Mouse (Mus musculus): Measurements from ENCODE around the gene Slc12a5. TPM values are rescaled to one million over a fixed set of nuclear protein-coding genes. Genes with fewer than 3 reads are reported as not detected.

Slc12a5 gene
- polyA plus RNA-seq, 1 experiment from 2014 or later: 0.12 TPM

GRCm38 (mm10) chr2:164961506-164962182 lies 1.0 kb downstream of the Slc12a5 start:
- Histone ChIP-seq H3K9ac (ENCODE audit: low read length) (no peak overlapping the region), H3K27me3 (ENCODE audit: control insufficient read depth, insufficient read depth, low read length) (no peaks in the 10 kb centered on the region), H3K27ac (replicated peaks) (no peak overlapping the region), H3K4me3 (ENCODE audit: low read depth, low read length) (no peak overlapping the region), H3K9me3 (ENCODE audit: control insufficient read depth, low read length) (no peaks in the 10 kb centered on the region), H3K36me3 (ENCODE audit: control insufficient read depth, insufficient read depth, low read length) (no peaks in the 10 kb centered on the region), H3K4me2 (replicated peaks; ENCODE audit: low read depth) (peak overlapping the region; percentile 72; the same call in 1 of the 2 replicates), H3K4me1 (replicated peaks; ENCODE audit: control insufficient read depth, insufficient read depth) (no peaks in the 10 kb centered on the region; the same call in 1 of the 2 replicates)
- WGBS: 13% methylated on average over 17 of the region's 17 CpGs
- peak; percentile 73 for DNase-seq (ENCODE audit: low spot score)
- TF ChIP-seq EP300 (optimal IDR thresholded peaks at IDR 0.05): no peak
- peak; percentile 78 for TF ChIP-seq CTCF (IDR thresholded peaks at IDR 0.05; ENCODE audit: low read depth)
- ATAC-seq (ENCODE audit: low FRiP score, low TSS enrichment): no peak

DNA sequence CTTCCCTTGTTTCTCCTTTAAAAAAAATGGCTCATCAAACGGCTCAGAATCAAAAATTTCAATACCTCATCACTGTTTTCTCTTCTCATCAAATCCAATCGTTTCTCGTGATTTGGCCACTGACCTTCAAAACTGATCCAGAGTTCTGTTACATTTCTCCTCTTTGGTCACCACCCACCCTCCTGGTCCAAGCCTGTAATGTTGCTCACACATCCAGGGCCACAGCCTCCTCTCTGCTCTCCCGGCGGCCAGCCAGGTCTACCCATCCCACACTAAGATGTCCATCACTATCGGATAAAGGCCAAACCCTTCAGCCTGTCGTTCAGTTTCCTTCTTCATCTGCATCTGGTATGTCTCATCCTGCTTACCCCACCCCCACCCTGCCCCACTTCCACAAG lies 1.6 kb downstream of the Slc12a5 start:
- peaks cover 1% of the 10 kb centered on the region; the same call in 1 of the 2 replicates for H3K27me3 ChIP-seq (ENCODE audit: control insufficient read depth, insufficient read depth, low read length)
- no peaks in the 10 kb centered on the region for H3K9me3 ChIP-seq (ENCODE audit: control insufficient read depth, low read length)
- WGBS: 45% methylated on average over 7 of the region's 7 CpGs
- ATAC-seq (ENCODE audit: low FRiP score, low TSS enrichment): no peak
- no peak overlapping the region for H3K9ac ChIP-seq (ENCODE audit: low read length)
- H3K4me3 ChIP-seq (ENCODE audit: low read depth, low read length): no peak overlapping the region
- H3K4me1 ChIP-seq (replicated peaks; ENCODE audit: control insufficient read depth, insufficient read depth): no peaks in the 10 kb centered on the region; the same call in 1 of the 2 replicates
- DNase-seq (ENCODE audit: low spot score): no peak
- H3K36me3 ChIP-seq (ENCODE audit: control insufficient read depth, insufficient read depth, low read length): no peaks in the 10 kb centered on the region
- TF ChIP-seq CTCF (IDR thresholded peaks at IDR 0.05; ENCODE audit: low read depth) (no peak), EP300 (optimal IDR thresholded peaks at IDR 0.05) (no peak)
- H3K27ac ChIP-seq (replicated peaks): no peak overlapping the region
- no peak overlapping the region for H3K4me2 ChIP-seq (replicated peaks; ENCODE audit: low read depth)

DNA sequence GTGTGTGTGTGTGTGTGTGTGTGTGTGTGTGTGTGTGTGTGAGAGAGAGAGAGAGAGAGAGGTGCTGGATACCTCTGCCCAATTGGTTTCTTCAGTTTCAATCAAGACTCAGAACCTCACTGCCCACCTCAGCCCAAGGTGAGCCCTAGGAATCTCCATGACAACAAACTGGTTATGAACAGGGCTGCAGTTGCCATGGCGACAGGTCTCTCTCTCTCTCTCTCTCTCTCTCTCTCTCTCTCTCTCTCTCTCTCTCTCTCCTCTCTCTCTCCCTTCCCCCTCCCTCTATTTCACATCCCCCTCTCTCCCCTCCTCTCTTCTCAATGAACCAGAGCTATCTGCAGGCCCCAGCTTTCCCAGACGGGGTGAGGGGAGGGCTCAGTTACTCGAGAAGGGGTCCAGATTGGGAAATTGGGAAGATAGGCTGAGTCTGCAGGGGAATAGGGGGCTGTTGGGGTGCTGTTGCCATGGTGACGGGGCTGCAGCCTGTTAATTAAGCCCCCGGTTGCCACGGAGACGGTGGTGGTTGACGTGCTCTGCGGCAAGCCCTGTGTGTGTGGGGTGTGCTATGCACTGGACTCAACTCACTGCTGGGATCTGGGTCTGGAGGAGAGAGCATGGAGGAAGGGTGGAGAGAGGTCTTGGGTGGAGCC lies 3.8 kb downstream of the Slc12a5 start:
- H3K4me3 ChIP-seq (ENCODE audit: low read depth, low read length): no peak overlapping the region
- TF ChIP-seq CTCF (IDR thresholded peaks at IDR 0.05; ENCODE audit: low read depth) (no peak), EP300 (optimal IDR thresholded peaks at IDR 0.05) (no peak)
- DNase-seq (ENCODE audit: low spot score) (no peak), ATAC-seq (ENCODE audit: low FRiP score, low TSS enrichment) (no peak)
- H3K9me3 ChIP-seq (ENCODE audit: control insufficient read depth, low read length): no peaks in the 10 kb centered on the region
- peaks cover 19% of the 10 kb centered on the region; the same call in 1 of the 2 replicates for H3K27me3 ChIP-seq (ENCODE audit: control insufficient read depth, insufficient read depth, low read length)
- H3K36me3 ChIP-seq (ENCODE audit: control insufficient read depth, insufficient read depth, low read length): no peaks in the 10 kb centered on the region
- no peak overlapping the region for H3K27ac ChIP-seq (replicated peaks)
- WGBS: 49% methylated on average over 9 of the region's 9 CpGs
- H3K9ac ChIP-seq (ENCODE audit: low read length): no peak overlapping the region
- no peaks in the 10 kb centered on the region; the same call in 1 of the 2 replicates for H3K4me1 ChIP-seq (replicated peaks; ENCODE audit: control insufficient read depth, insufficient read depth)
- H3K4me2 ChIP-seq (replicated peaks; ENCODE audit: low read depth): no peak overlapping the region

DNA sequence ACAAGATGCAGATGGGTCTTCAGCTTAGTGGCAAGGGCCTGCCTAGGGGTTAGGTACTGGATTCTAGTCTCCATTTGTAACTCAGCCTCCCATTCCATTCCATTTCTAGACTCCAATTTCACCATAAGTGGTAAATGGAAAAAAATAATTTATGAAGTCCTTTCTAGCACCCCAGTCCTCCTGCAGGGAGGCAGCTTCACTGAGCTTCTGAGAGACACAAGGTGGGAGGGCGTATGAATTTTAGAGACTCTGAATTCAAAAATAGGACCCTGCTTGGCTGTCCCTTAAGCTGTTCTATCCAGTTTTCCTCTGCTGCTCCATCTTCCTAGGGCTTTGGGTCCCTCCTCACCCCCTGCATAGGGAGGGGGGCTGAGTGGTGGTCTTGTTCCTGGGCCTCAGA lies 4.4 kb downstream of the Slc12a5 start:
- H3K4me3 ChIP-seq (ENCODE audit: low read depth, low read length): no peak overlapping the region
- ATAC-seq (ENCODE audit: low FRiP score, low TSS enrichment): no peak
- H3K9ac ChIP-seq (ENCODE audit: low read length): no peak overlapping the region
- no peaks in the 10 kb centered on the region for H3K9me3 ChIP-seq (ENCODE audit: control insufficient read depth, low read length)
- no peaks in the 10 kb centered on the region for H3K36me3 ChIP-seq (ENCODE audit: control insufficient read depth, insufficient read depth, low read length)
- H3K4me2 ChIP-seq (replicated peaks; ENCODE audit: low read depth): no peak overlapping the region
- peaks cover 22% of the 10 kb centered on the region for H3K27me3 ChIP-seq (ENCODE audit: control insufficient read depth, insufficient read depth, low read length)
- DNase-seq (ENCODE audit: low spot score): no peak
- WGBS: 92% methylated on average over 1 of the region's 1 CpGs
- no peak for TF ChIP-seq CTCF (IDR thresholded peaks at IDR 0.05; ENCODE audit: low read depth)
- no peak for TF ChIP-seq EP300 (optimal IDR thresholded peaks at IDR 0.05)
- H3K4me1 ChIP-seq (replicated peaks; ENCODE audit: control insufficient read depth, insufficient read depth): no peaks in the 10 kb centered on the region; the same call in 1 of the 2 replicates
- H3K27ac ChIP-seq (replicated peaks): no peak overlapping the region

GRCm38 (mm10) chr2:164966381-164966780 lies 5.8 kb downstream of the Slc12a5 start:
- peak; percentile 45 for DNase-seq (ENCODE audit: low spot score)

DNA sequence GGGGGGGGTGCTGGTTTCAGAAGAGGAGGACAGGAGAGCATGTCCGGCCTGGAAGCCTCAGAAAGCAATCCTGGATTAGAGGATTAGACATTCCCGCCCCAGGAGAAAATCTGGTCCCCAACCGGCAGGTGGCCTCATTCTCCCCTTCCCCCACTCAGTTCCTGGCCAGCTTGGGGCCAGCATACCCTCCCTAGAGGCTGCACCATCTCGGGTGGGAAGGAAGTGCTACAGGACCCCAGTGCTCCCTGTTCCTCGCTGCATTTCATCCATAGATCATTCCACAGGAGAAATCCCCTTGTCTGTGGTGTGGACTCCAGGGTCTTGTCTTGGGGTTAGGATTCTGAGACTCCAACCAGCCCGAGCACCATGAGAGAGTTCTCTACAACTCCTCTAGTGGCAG lies 6.6 kb downstream of the Slc12a5 start:
- Histone ChIP-seq H3K27ac (replicated peaks) (no peak overlapping the region), H3K9me3 (ENCODE audit: control insufficient read depth, low read length) (no peaks in the 10 kb centered on the region), H3K4me3 (ENCODE audit: low read depth, low read length) (no peak overlapping the region), H3K4me2 (replicated peaks; ENCODE audit: low read depth) (no peak overlapping the region), H3K27me3 (ENCODE audit: control insufficient read depth, insufficient read depth, low read length) (peaks cover 32% of the 10 kb centered on the region), H3K36me3 (ENCODE audit: control insufficient read depth, insufficient read depth, low read length) (no peaks in the 10 kb centered on the region), H3K9ac (ENCODE audit: low read length) (no peak overlapping the region), H3K4me1 (replicated peaks; ENCODE audit: control insufficient read depth, insufficient read depth) (no peaks in the 10 kb centered on the region)
- no peak for DNase-seq (ENCODE audit: low spot score)
- no peak for ATAC-seq (ENCODE audit: low FRiP score, low TSS enrichment)
- WGBS: 12% methylated on average over 6 of the region's 6 CpGs
- TF ChIP-seq CTCF (IDR thresholded peaks at IDR 0.05; ENCODE audit: low read depth) (no peak), EP300 (optimal IDR thresholded peaks at IDR 0.05) (no peak)

More at GRCm38 (mm10) chr2:164966381-164966780, 5.8 kb downstream of the Slc12a5 start:
- no peak for TF ChIP-seq CTCF (IDR thresholded peaks at IDR 0.05; ENCODE audit: low read depth)
- TF ChIP-seq EP300 (optimal IDR thresholded peaks at IDR 0.05): no peak
- WGBS: 21% methylated on average over 8 of the region's 8 CpGs
- no peaks in the 10 kb centered on the region for H3K9me3 ChIP-seq (ENCODE audit: control insufficient read depth, low read length)
- no peak overlapping the region for H3K9ac ChIP-seq (ENCODE audit: low read length)
- H3K36me3 ChIP-seq (ENCODE audit: control insufficient read depth, insufficient read depth, low read length): no peaks in the 10 kb centered on the region
- ATAC-seq (ENCODE audit: low FRiP score, low TSS enrichment): no peak
- H3K27me3 ChIP-seq (ENCODE audit: control insufficient read depth, insufficient read depth, low read length): peaks cover 32% of the 10 kb centered on the region
- no peak overlapping the region for H3K4me3 ChIP-seq (ENCODE audit: low read depth, low read length)
- H3K27ac ChIP-seq (replicated peaks): no peak overlapping the region
- H3K4me2 ChIP-seq (replicated peaks; ENCODE audit: low read depth): no peak overlapping the region
- H3K4me1 ChIP-seq (replicated peaks; ENCODE audit: control insufficient read depth, insufficient read depth): no peaks in the 10 kb centered on the region

Data from stomach, postnatal 0 days (tissue).